Mouse (Mus musculus) splenic B cell, adult 2 months (primary cell): ENCODE measurements at regions not wholly inside any gene's neighbourhood (a gene's known extent, or its start where the extent isn't known, plus 50 kb on each side); places are given as distances from the start of the nearest gene placed in this dataset.
"Not testable (repeated sequence)": the region's sequence is repeated elsewhere in the genome, so short reads cannot be mapped to it uniquely, and the experiment has no call there.

Experiments
- DNase-seq: peaks from one replicate; pipeline ENCODE4 v3.0.0-alpha.2; 2011; ENCODE audit warnings: low read depth, low spot score
- H3K27me3 ChIP-seq: 2 replicates; pipeline ENCODE4 v1.6.1; 2012; ENCODE audit warnings: mild to moderate bottlenecking, low read length, moderate library complexity, mixed read lengths; ENCODE audit not compliant: control insufficient read depth, poor library complexity, insufficient read depth, severe bottlenecking
- H3K36me3 ChIP-seq: 2 replicates; pipeline ENCODE4 v1.6.1; 2012; ENCODE audit warnings: mild to moderate bottlenecking, low read length, moderate library complexity, mixed read lengths; ENCODE audit not compliant: control insufficient read depth, poor library complexity, insufficient read depth, severe bottlenecking

DNA sequence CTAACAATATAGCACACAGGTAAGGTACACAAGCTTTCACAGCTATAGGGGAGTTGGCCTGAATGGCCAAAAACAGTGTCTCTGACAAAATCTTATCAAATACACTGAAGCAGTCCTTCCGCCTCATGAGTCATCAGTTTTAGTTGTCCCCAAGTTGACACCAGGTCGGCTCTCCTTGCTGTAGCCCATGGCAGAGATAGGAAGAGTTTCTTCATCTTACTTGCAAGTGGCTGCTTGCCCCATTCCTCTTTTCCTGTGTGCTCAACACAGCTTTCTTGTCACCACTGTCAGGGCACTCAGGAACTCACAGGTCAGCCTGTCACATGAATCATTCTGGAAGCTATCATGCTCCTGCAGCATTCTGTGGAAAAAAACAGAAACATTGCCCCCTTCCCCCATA, 77.1 kb downstream of the Olfr721-ps1 start:
- not testable (repeated sequence) for H3K27me3 ChIP-seq, DNase-seq, H3K36me3 ChIP-seq

- Histone ChIP-seq H3K27me3 (no peaks in the 10 kb centered on the region), H3K36me3 (no peaks in the 10 kb centered on the region)
- peak; percentile 78 for DNase-seq
Observed at GRCm38 (mm10) chr14:14481840-14482239, 80.7 kb downstream of the Olfr721-ps1 start.

DNA sequence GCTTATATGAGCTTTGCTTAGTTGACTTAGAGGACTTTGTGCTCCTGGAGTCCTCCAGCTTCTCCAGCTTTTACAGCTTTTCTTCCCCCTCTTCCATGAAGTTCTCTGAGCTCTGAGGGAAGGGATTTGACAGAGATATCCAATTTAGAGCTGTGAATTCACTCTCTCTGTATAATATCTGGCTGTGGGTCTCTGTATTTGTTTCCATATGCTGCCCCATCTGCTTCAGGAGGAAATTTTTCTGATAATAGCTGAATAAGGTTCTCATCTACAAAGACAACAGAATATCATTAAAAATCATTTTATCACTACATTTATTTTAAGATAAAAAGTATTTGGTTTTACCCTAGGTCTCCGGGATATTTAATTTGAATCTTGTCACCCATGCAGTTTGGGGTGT, 85.3 kb downstream of the Olfr721-ps1 start:
- DNase-seq: no peak
- Histone ChIP-seq H3K36me3 (no peaks in the 10 kb centered on the region), H3K27me3 (no peaks in the 10 kb centered on the region)

DNA sequence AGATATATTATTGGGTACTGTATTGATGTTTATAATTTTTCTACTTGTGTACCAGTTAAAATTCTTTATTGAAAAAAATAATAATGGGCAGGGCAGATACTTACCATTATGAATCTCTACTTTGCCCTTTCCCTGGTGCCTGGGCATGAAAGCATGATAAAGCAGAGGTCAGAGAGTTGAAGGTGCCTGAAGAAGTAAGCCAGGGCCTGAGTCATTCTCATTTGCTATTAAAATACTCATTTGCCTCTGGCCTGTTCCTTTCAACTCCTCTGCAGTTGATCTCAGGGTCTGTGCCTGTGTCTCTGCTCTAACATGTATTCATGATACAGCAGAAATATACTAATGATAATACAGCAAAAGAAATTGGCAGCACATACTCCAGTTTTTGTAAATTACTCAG, 89.4 kb downstream of the Olfr721-ps1 start:
- DNase-seq: no peak
- Histone ChIP-seq H3K36me3 (no peaks in the 10 kb centered on the region), H3K27me3 (no peaks in the 10 kb centered on the region)

- Histone ChIP-seq H3K36me3 (no peaks in the 10 kb centered on the region), H3K27me3 (no peaks in the 10 kb centered on the region)
- no peak for DNase-seq
Observed at GRCm38 (mm10) chr14:14492041-14492440, 90.9 kb downstream of the Olfr721-ps1 start.

DNA sequence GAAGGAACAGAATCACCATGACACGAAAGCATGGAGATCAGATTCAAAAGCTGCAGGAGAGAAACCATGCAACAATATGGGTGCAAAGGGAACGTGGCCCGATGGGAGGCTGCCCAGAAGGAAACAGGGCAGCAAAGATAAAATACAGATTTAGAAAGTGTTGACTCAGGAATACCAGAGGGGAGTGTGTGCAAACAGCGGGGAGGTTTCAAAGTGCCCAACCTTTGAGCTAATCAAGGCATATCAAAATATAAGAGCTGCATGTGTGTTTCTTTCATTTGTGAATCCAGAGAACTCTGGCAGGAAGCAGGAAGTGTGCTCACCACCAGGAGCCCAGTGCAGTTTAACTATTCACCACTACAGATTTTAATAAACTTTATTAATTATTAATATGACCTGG, 110.8 kb downstream of the Olfr721-ps1 start:
- no peaks in the 10 kb centered on the region for H3K36me3 ChIP-seq
- DNase-seq: no peak
- no peaks in the 10 kb centered on the region for H3K27me3 ChIP-seq

GRCm38 (mm10) chr14:14513056-14513455, 112.0 kb downstream of the Olfr721-ps1 start:
- peak; percentile 51 for DNase-seq
- Histone ChIP-seq H3K36me3 (no peaks in the 10 kb centered on the region), H3K27me3 (no peaks in the 10 kb centered on the region)

GRCm38 (mm10) chr14:14513498-14513897, 112.4 kb downstream of the Olfr721-ps1 start:
- no peak for DNase-seq
- Histone ChIP-seq H3K36me3 (no peaks in the 10 kb centered on the region), H3K27me3 (no peaks in the 10 kb centered on the region)

DNA sequence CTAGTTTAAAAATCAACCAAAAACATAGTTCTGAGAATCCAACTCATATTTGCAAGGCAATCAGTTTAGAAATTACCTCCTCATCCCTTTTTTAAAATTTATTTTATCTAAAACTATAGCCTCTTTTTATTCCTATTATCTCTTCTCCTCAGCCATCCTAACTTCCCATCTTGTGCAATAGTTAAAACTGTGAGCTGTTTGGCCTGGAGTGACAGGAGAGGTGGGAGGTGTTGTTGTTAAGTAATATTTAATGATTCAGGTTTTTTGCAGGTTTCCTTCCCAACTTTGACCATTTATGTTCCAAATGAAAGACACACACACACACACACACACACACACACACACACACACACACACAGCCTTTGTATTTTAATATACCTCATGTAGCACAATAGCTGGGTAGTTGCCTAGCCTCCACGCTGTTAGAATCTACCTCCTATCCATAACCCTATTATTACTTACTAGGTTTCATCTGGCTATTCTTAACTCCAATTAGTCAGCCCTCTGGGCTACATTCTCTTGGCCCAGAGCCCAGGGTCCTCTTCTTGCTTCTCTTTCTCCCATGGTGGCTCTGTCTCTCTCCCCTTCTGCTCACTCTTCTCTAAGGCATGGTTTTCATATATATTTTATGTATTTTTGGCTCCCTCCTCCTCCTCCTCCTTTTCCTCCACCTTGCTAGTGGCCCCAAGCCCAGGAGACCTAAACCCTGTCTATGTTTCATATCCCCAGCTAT, 113.5 kb downstream of the Olfr721-ps1 start:
- Histone ChIP-seq H3K27me3 (no peaks in the 10 kb centered on the region), H3K36me3 (no peaks in the 10 kb centered on the region)
- no peak for DNase-seq

GRCm38 (mm10) chr14:14515363-14515762, 114.3 kb downstream of the Olfr721-ps1 start:
- H3K36me3 ChIP-seq: no peaks in the 10 kb centered on the region
- DNase-seq: no peak

DNA sequence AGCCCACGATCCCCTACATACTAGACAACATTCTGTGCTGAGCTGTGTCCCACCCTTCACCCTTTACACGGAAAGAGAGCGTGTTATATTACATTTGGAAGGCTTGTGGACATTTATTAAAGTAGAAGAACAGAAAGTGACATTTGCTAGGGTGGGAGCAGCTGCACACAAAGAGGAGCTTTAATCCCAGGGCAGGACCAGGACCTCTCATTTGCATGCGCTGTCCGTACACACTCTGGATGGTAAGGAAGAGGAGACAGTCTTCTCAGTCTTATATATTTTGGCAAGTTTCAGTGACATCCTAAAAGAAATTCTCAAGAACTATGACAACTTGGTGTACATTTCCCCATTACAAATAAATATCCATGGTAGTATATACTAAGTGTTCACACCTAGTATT, 114.8 kb downstream of the Olfr721-ps1 start:
- Histone ChIP-seq H3K27me3 (no peaks in the 10 kb centered on the region), H3K36me3 (no peaks in the 10 kb centered on the region)
- DNase-seq: no peak

More at GRCm38 (mm10) chr14:14515363-14515762, 114.3 kb downstream of the Olfr721-ps1 start:
- no peaks in the 10 kb centered on the region for H3K27me3 ChIP-seq

DNA sequence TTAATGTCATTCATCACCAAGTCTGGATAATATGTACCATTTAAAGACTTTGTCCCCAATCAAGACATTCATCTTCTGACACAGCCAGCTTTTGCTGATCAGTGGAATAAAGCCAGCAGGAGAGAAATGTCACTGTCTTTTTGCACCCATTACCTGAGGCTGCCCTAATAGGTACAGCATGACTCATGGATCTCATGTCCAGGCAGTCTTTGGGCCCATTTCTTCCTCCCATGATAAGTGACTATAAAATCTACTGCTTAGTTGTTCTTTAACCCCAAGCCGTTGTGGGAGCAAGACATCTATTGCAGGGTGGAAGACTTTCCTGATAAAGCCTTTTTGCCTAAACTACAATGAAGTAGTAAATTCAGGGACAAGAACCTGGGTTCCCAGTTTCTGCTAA, 116.9 kb downstream of the Olfr721-ps1 start:
- Histone ChIP-seq H3K27me3 (no peaks in the 10 kb centered on the region), H3K36me3 (no peaks in the 10 kb centered on the region)
- no peak for DNase-seq

DNA sequence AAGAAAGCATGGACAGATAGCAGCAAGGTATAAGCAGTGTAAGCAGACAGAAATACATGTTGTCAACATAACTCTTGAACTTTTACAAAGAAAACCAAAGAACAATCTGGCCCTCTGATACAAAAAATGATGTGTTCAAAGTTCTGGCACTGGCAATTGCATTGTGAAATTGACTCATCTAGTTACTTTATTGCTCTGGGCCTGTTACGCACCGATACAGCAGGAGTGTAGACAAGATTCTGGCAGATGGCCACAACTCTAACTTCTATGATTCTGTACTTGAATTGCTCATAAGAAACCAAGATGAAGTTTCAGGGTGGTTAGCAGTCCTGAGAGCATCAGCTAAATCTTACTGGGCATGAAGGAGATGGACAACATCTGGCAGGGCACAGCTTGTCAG, 117.7 kb downstream of the Olfr721-ps1 start:
- DNase-seq: no peak
- Histone ChIP-seq H3K27me3 (no peaks in the 10 kb centered on the region), H3K36me3 (no peaks in the 10 kb centered on the region)

DNA sequence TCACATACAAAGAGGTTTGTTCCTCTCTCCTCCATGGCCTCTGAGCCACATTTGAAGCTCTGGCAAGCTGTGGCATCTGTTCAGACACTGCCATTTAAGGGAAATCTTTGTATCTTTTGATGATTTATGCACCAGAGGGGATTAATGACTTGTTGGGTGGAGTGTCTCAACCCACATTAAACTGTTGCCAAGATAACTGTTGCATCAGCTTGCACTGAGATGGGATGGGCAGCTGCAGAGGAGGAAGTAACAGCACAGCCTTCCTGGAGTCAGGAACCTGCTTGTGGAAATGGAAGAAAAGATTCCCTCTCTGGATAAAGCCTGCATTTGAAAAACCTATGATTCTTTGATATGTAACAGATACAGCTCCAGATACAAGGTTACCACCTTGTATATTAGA, 119.1 kb downstream of the Olfr721-ps1 start:
- no peaks in the 10 kb centered on the region for H3K36me3 ChIP-seq
- DNase-seq: no peak
- no peaks in the 10 kb centered on the region for H3K27me3 ChIP-seq

DNA sequence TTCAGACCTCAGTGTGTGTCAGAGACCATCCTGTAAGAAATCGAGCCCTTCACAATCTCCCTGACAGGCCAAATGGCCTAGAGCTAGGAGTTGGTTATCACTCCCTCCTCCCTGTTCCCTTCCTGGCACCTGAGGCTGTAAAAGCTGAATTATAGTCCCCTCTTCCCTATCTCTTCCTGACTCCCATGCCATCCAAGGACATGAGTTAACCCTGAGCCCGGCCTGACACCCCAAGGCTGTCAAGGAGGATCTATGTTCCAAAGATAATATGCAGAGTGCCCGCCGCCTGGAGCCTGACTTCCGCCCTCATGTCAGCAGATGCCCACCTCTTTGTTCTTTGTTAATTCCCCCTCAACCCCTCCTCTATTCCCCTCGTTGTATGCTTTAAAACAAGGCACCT, 120.2 kb downstream of the Olfr721-ps1 start:
- not testable (repeated sequence) for H3K27me3 ChIP-seq, DNase-seq, H3K36me3 ChIP-seq

DNA sequence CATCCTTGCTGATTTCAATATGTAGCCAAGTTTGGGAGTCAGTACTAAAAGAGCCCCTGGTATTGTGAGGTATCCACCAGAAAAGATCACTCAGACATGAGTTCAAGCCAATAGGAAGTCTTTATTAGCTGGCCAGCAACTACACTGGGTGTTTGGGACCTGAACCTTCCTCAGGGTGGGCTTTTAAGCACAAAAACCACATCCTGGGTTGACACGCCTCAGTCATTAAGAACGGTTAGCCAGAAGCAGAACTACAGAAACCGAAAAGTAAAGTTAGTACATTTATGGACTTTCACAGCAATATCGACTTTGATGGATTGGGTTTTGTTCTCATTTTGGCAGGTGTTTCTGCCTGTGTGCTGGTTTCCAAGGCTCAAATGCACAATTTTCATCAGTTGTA, 124.1 kb downstream of the Olfr721-ps1 start:
- no peaks in the 10 kb centered on the region for H3K27me3 ChIP-seq
- no peaks in the 10 kb centered on the region for H3K36me3 ChIP-seq
- DNase-seq: peak; percentile 67
